Mouse (Mus musculus): ENCODE measurements around the gene Olfr1373. TPM values are rescaled to one million over a fixed set of nuclear protein-coding genes. Genes with fewer than 3 reads are reported as not detected.

Gene Olfr1373
- polyA plus RNA-seq (2015; fragmentation: Nextera tagmentation; extraction: Ambion mirVana), result not detected in 2 replicates

GRCm38 (mm10) chr11:52145428-52145827, at the start of gene Olfr1373:
Gene Olfr1373 (minus strand): TSS chr11:52145528.

GRCm38 (mm10) chr11:52098398-52098946, 46.9 kb downstream of the Olfr1373 start, which contains the start of gene Ppp2ca:
Gene Ppp2ca (plus strand): TSS chr11:52098681.

Other genes with a start within 250 kb of the Olfr1373 start
- 63.1 and 67.5 TPM in 2 replicates for gene Cdkn2aipnl, start 177.9 kb downstream of the Olfr1373 start, polyA plus RNA-seq (2015; fragmentation: Nextera tagmentation; extraction: Ambion mirVana)
- 184 and 216 TPM in 2 replicates for gene Ube2b, start 144.8 kb downstream of the Olfr1373 start, polyA plus RNA-seq (2015; fragmentation: Nextera tagmentation; extraction: Ambion mirVana)
- 4.0 and 4.6 TPM in 2 replicates for gene Cdkl3, start 141.3 kb downstream of the Olfr1373 start, polyA plus RNA-seq (2015; fragmentation: Nextera tagmentation; extraction: Ambion mirVana)
- 35.1 and 35.2 TPM in 2 replicates for gene Ppp2ca, start 46.8 kb downstream of the Olfr1373 start, polyA plus RNA-seq (2015; fragmentation: Nextera tagmentation; extraction: Ambion mirVana)
- gene Olfr1371, start 68.5 kb upstream of the Olfr1373 start, polyA plus RNA-seq (2015; fragmentation: Nextera tagmentation; extraction: Ambion mirVana), result not detected in 2 replicates
- gene Skp1a, start 86.5 kb upstream of the Olfr1373 start, polyA plus RNA-seq (2015; fragmentation: Nextera tagmentation; extraction: Ambion mirVana), result 346 and 349 TPM in 2 replicates
- 2.1 and 3.2 TPM in 2 replicates for gene Tcf7, start 137.5 kb upstream of the Olfr1373 start, polyA plus RNA-seq (2015; fragmentation: Nextera tagmentation; extraction: Ambion mirVana)
- 123 and 126 TPM in 2 replicates for gene Vdac1, start 215.3 kb upstream of the Olfr1373 start, polyA plus RNA-seq (2015; fragmentation: Nextera tagmentation; extraction: Ambion mirVana)